Mouse (Mus musculus): ENCODE results near the gene Pqlc2.

GRCm38 (mm10) chr4:139335507-139335906 is 25.0 kb upstream of the Pqlc2 start:
- TF ChIP-seq CTCF (IDR thresholded peaks at IDR 0.05; ENCODE audit: control insufficient read depth, insufficient read depth, low read length), result no peak
- no peak for TF ChIP-seq POLR2A (IDR thresholded peaks at IDR 0.05; ENCODE audit: borderline replicate concordance, control insufficient read depth, low read depth, low read length)
